Mouse (Mus musculus): ENCODE results near the gene Hsd17b14. TPM values are rescaled to one million over a fixed set of nuclear protein-coding genes. Genes with fewer than 3 reads are reported as not detected.

The Hsd17b14 gene
- total RNA-seq, 2 experiments from 2014 or later, result not detected

DNA sequence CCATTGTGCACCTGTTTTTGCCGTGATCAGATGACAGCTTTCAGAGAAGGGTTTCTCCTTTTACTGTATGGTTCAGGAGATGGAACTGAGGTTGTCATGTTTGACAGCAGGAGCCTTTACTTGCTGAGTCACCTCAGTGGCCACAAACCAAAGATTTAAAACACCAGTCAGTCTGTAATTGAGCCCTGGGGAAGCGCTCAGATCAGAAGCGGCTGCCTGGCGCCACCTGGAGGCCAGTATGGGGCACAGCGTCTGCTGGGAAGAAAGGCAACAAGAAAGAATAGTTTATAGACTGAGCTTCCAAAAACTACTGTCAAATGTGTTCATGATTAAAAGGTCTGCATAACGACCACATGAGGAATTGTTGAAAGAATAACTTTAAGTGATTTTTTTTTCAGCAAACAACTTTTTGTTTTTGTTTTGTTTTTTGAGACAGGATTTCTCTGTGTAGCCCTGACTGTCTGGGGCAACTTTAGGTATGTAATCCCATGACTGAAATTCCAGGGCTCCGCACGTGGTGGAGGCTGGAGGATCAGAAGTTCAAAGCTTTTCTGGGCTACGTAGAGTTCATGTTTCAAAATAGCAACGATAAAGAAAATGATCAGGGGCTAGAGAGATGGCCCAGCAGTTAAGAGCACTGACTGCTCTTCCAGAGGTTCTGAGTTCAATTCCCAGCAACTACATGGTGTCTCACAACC, 38.6 kb downstream of the Hsd17b14 start:
- DNase-seq (ENCODE audit: low spot score in 2 of 2), result peak; percentile 69 to 81

DNA sequence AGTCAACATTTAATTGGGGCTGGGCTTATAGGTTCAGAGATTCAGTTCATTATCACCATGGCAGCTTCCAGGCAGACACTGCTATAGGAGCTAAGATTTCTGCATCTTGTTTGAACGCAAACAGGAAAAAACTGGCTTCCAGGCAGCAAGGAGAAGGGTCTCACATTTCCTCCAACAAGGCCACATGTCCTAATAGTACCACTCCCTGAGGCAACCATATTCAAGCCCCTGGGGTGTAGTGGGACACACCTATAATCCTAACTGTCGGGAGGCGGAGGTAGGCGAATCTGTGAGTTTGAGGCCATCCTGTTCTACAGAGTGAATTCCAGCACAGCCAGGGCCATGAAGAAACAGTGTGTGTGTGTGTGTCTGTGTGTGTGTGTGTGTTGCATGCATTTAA, 40.5 kb downstream of the Hsd17b14 start:
- intact Hi-C loops (cut with DNase I), result loop anchor here (2.0 to 5.0 kb wide), 2 partner anchors 18 to 87 kb away; partner anchors contain the start of gene Ntn5
- no peak for DNase-seq (ENCODE audit: low spot score in 2 of 2)

More for the DNA sequence above, 38.6 kb downstream of the Hsd17b14 start:
- intact Hi-C loops (cut with DNase I), result no loop called here

DNA sequence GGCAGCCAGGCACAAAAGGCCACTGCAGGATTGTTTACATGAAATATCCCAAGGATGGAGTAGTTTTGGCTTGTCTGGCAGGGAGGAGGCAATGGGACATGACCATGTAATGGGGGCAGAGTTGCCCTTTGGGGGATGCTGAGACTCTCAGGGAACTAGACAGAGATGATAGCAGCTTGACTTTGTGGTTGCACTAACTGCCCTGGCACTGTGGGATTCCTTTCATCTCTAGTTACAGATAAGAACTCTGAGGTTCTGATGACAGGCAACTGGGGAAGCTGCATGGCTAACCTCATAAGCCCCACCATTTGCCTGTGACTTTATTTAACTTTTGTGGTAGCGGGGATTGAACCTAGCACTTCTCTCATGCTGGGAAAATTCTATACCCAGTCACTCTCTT, 41.4 kb downstream of the Hsd17b14 start:
- intact Hi-C loops (cut with DNase I), result loop anchor here (5.0 kb wide), 1 partner anchor 86 kb away; the partner anchor contains the start of gene Ntn5

DNA sequence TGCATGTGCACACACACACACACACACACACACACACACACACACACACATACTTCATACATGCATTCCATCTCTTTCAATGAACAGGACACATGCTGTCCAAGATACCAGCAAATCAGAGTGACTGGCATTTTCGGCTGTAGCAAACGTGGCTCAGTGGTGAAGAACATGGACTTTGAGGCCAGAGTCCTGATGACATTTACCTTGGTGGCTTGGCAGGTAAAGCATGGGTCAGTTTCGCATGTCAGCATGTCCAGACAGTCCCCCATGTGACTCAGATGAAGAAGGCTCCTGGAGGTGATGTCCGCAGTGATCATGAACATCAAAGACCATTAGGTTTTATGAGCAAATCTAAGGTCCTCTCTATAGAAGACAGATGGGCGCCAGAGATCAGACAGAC, 42.3 kb downstream of the Hsd17b14 start:
- intact Hi-C loops (cut with DNase I), result loop anchor here (5.0 kb wide), 1 partner anchor 85 kb away; the partner anchor contains the start of gene Ntn5
- no peak for DNase-seq (ENCODE audit: low spot score in 2 of 2)

More for the DNA sequence above, 41.4 kb downstream of the Hsd17b14 start:
- no peak for DNase-seq (ENCODE audit: low spot score in 2 of 2)

DNA sequence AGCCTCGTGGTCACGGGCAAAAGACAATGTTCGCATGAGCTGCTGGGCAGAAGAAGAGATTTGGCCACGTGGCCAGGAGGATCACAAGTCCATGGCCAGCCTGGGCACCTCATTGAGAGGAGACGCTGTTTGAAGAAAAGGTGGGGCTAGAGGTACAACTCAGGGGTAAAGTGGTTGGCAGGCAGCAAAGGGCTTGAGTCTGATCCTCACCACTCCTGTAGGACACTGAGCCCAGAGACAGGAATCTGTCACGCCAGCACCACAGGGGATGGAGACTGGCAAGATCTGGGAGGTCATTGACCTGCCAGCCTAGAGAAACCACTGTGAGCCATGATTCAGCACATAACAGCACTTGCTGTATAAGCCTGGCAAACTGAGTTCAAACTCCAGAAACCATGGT, 42.8 kb downstream of the Hsd17b14 start:
- DNase-seq (ENCODE audit: low spot score in 2 of 2), result no peak
- intact Hi-C loops (cut with DNase I), result loop anchor here (5.0 kb wide), 1 partner anchor 85 kb away; the partner anchor contains the start of gene Ntn5

DNA sequence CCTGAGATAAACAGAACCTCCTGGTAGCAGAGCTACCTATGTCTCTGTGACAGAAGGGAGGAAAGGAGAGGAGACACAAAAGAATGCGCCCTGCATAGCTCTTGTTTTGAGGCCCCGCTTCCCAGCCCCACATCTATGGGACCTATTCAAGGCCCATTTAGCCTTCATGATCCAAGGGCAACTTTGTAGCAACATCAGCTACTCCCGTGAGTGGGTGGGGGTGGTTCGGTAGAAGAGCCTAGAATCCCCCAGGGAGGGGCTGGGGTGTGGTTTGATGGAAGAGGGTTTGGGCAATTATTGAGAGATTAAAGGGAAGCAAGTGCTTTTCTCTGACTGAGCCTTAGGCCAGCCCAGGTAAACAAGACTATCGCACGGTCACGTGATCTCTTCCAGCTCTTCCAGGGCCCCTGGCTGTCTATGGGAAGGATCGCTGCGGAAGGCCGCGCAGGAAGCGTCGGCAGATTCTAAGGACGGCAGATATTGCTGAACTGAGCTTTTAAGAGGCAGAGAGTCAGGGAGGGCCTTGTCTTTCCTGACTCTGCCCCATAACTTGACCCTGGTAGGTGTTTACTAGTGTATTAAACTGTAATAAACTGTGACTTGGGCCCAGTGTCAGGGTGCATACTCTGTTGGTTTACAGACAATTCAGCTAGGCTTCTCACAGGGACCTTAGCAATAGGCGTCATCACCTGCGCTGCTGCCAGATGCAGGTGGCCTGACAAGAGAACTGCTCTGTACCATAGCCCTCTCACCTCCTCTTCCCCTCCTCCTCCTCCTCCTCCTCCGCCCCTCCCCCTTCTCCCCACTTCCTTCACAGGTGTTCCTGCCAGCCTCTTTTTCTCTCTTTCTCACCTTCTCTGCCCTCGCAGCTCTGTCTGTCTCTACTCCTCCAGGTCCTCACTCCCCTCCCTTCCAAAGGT, 44.5 kb downstream of the Hsd17b14 start:
- DNase-seq (ENCODE audit: low spot score in 2 of 2), result no peak
- intact Hi-C loops (cut with DNase I), result loop anchor here (5.0 kb wide), 1 partner anchor 83 kb away; the partner anchor contains the start of gene Ntn5

DNA sequence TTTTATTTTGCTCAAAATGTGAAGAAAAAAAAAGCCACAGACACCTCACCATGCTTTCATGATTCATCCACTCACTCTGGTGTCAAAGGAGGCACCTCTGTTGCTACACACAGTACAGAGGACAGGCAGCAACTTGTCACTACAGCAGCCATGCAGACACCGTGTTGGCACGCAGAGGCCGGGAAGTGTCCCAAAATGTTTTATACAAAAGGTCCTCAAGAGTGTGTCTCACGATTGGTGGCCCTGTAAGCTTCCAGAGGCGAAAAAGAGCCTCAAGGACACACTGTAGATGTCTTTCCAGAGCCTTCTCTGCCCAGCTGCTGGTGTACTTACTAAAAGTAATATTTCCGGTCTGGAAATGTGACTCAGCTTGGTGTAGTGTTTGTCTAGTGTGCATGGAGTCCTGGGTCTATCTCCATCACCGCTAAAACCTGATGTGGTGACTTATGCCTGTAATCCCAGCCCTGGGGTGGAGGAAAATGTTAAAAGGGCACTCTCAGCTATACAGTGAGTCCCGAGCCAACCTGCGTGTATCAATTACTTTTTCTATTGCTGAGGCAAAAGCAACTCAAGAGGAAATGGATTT, 51.1 kb downstream of the Hsd17b14 start:
- no peak for DNase-seq (ENCODE audit: low spot score in 2 of 2)
- intact Hi-C loops (cut with DNase I), result loop anchor here (10.0 kb wide), 1 partner anchor 59 kb away; the partner anchor contains the start of gene Fut2

DNA sequence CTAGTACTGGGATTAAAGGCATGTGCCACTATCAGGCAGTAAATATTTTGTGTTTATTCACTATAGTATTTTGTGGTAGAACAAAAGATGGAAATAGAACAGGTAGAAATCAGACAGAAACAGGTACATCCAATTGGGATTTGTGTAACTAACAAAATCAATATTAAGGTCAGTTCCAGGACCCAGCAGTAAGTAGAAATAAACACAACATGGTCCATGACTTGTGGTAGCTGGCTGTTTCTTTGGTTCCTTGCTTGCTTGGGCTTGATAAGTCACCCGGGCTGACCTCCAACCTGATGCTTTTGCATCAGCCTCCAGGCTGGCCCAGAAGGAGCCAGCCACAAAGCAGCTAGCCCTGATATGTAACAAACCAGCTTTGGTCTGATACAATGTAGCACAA, 54.8 kb downstream of the Hsd17b14 start:
- DNase-seq (ENCODE audit: low spot score in 2 of 2), result no peak
- intact Hi-C loops (cut with DNase I), result loop anchor here (10.0 kb wide), 1 partner anchor 55 kb away; the partner anchor contains the start of gene Fut2

DNA sequence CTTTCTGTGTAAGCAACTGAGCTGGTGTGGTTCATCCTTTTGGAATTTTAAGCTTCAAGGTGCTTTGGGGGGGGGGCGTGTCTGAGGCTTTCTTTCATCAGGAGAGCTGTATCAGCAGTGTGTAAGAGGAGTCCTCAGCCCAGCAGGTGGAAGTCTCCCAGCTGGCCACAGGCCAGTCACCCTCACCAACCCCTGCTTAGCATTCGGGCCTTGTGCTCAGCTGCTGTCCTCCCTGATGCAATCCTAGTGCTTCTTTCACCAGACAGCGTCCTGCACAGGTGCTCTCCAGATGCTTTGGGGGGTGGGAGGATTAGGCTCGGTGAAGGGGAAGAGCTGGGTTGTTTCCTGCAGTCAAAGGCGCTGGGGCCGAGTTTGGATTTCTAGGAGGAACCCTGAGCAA, 61.6 kb downstream of the Hsd17b14 start:
- DNase-seq (ENCODE audit: low spot score in 2 of 2), result no peak
- intact Hi-C loops (cut with DNase I), result no loop called here

DNA sequence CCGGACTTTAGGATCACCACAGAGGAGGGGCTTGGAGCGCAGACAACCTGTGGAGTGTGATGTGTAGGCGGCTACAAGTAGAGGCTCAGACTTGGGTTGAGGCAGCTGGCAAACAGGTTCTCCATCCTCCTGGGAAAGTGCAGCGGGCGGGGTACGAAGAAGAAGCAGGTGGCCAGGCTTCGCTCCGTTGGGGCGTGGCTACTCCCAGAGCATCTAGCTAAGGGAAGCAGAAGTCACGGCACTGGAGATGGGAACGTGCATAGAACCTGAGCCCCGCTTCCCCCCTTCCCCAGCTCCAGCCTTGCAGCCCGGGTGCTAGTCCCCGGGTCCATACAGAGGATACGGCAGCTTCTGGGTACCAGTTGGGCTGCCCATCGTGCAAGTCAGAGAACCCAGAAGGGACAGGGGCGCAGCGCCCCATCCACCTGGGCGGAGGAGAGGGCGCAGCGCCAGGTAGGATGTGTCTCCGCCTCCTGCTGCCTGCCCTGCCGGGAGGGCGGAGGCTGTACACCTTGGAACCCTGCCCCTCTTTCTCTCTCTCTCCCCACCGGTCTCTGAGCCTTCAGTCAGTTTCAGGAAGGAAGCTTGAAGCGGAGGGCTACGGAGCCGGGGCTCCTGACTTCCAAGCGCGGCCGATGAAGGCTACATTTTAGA, 62.5 kb downstream of the Hsd17b14 start, which contains the start of gene Fut1:
TSS of gene Fut1 (plus strand) at position 248 of the 654 bp plus-strand sequence.
- DNase-seq (ENCODE audit: low spot score in 2 of 2), result peak in 1 of 2 experiments; percentile 38
- intact Hi-C loops (cut with DNase I), result no loop called here

Other genes with a start within 250 kb of the Hsd17b14 start
- gene Trpm4, start 221.1 kb upstream of the Hsd17b14 start, total RNA-seq (2021), result 10 to 100 TPM; 19.5 to 21.3 TPM
- gene Hrc, start 219.6 kb upstream of the Hsd17b14 start, total RNA-seq (2021), result 1 to 10 TPM in 1 of 2 experiments, under 1 TPM in 1; 0.99 to 1.2 TPM
- gene Ppfia3, start 187.9 kb upstream of the Hsd17b14 start, total RNA-seq (2021), result 100 to 1,000 TPM; 159 to 168 TPM
- 100 to 1,000 TPM; 198 to 216 TPM for gene Lin7b, start 184.3 kb upstream of the Hsd17b14 start, total RNA-seq (2021)
- gene Snrnp70, start 159.2 kb upstream of the Hsd17b14 start, total RNA-seq (2021), result 100 to 1,000 TPM; 373 to 398 TPM
- under 1 TPM in 1 of 2 experiments, not detected in 1; 0.15 TPM for gene Kcna7, start 149.2 kb upstream of the Hsd17b14 start, total RNA-seq (2021)
- not detected for gene Ntf5, start 141.2 kb upstream of the Hsd17b14 start, total RNA-seq (2021)
- gene Lhb, start 134.1 kb upstream of the Hsd17b14 start, total RNA-seq (2021), result not detected
- gene Gys1, start 120.0 kb upstream of the Hsd17b14 start, total RNA-seq (2021), result 10 to 100 TPM; 14.4 to 16.3 TPM
- gene Ruvbl2, start 116.8 kb upstream of the Hsd17b14 start, total RNA-seq (2021), result 10 to 100 TPM; 32.1 to 35.6 TPM
- 100 to 1,000 TPM; 287 to 302 TPM for gene Ftl1, start 95.0 kb upstream of the Hsd17b14 start, total RNA-seq (2021)
- gene Bax, start 88.0 kb upstream of the Hsd17b14 start, total RNA-seq (2021), result 10 to 100 TPM; 75.0 to 81.0 TPM
- not detected for gene Tulp2, start 73.0 kb upstream of the Hsd17b14 start, total RNA-seq (2021)
- 1 to 10 TPM in 1 of 2 experiments, under 1 TPM in 1; 0.88 to 1.7 TPM for gene Gm45808, start 68.1 kb upstream of the Hsd17b14 start, total RNA-seq (2021)
- gene Dhdh, start 66.1 kb upstream of the Hsd17b14 start, total RNA-seq (2021), result 1 to 10 TPM; 2.8 to 2.9 TPM
- gene Nucb1, start 44.5 kb upstream of the Hsd17b14 start, total RNA-seq (2021), result 100 to 1,000 TPM; 109 to 110 TPM
- gene Ppp1r15a, start 28.6 kb upstream of the Hsd17b14 start, total RNA-seq (2021), result 10 to 100 TPM; 24.2 to 33.3 TPM
- 1 to 10 TPM; 1.0 to 2.4 TPM for gene Plekha4, start 28.6 kb upstream of the Hsd17b14 start, total RNA-seq (2021)
- gene Bcat2, start 15.3 kb downstream of the Hsd17b14 start, total RNA-seq (2021), result 10 to 100 TPM; 22.6 to 25.2 TPM
- gene Fgf21, start 60.6 kb downstream of the Hsd17b14 start, total RNA-seq (2021), result not detected
- not detected for gene Fut1, start 62.4 kb downstream of the Hsd17b14 start, total RNA-seq (2021)
- under 1 TPM in 1 of 2 experiments, not detected in 1; 0.26 TPM for gene Izumo1, start 66.9 kb downstream of the Hsd17b14 start, total RNA-seq (2021)
- 10 to 100 TPM; 11.2 to 11.3 TPM for gene Rasip1, start 72.6 kb downstream of the Hsd17b14 start, total RNA-seq (2021)
- gene Mamstr, start 85.1 kb downstream of the Hsd17b14 start, total RNA-seq (2021), result 1 to 10 TPM; 2.2 to 2.6 TPM
- gene Fut2, start 111.5 kb downstream of the Hsd17b14 start, total RNA-seq (2021), result under 1 TPM; 0.19 to 0.46 TPM
- 1 to 10 TPM in 1 of 2 experiments, under 1 TPM in 1; 0.91 to 1.5 TPM for gene Ntn5, start 129.1 kb downstream of the Hsd17b14 start, total RNA-seq (2021)
- under 1 TPM; 0.20 to 0.30 TPM for gene Sec1, start 139.5 kb downstream of the Hsd17b14 start, total RNA-seq (2021)
- gene Car11, start 144.9 kb downstream of the Hsd17b14 start, total RNA-seq (2021), result 100 to 1,000 TPM; 168 to 172 TPM
- gene Dbp, start 150.2 kb downstream of the Hsd17b14 start, total RNA-seq (2021), result 10 to 100 TPM; 68.7 to 83.5 TPM
- gene Rpl18, start 160.6 kb downstream of the Hsd17b14 start, total RNA-seq (2021), result 100 to 1,000 TPM; 369 to 389 TPM
- gene Sphk2, start 163.1 kb downstream of the Hsd17b14 start, total RNA-seq (2021), result 10 to 100 TPM; 28.8 to 32.7 TPM
- under 1 TPM; 0.24 to 0.34 TPM for gene Fam83e, start 166.3 kb downstream of the Hsd17b14 start, total RNA-seq (2021)
- gene Spaca4, start 170.9 kb downstream of the Hsd17b14 start, total RNA-seq (2021), result not detected
- 100 to 1,000 TPM; 261 to 275 TPM for gene Lmtk3, start 228.8 kb downstream of the Hsd17b14 start, total RNA-seq (2021)
- 10 to 100 TPM in 1 of 2 experiments, 1 to 10 TPM in 1; 10.0 to 13.0 TPM for gene Sult2b1, start 229.8 kb downstream of the Hsd17b14 start, total RNA-seq (2021)